Mouse (Mus musculus): ENCODE measurements around the gene Coa5.

The Coa5 gene

GRCm38 (mm10) chr1:37430297-37430840, 466 bp upstream of the Coa5 start:
- no peak for DNase-seq (ENCODE audit: low spot score)

DNA sequence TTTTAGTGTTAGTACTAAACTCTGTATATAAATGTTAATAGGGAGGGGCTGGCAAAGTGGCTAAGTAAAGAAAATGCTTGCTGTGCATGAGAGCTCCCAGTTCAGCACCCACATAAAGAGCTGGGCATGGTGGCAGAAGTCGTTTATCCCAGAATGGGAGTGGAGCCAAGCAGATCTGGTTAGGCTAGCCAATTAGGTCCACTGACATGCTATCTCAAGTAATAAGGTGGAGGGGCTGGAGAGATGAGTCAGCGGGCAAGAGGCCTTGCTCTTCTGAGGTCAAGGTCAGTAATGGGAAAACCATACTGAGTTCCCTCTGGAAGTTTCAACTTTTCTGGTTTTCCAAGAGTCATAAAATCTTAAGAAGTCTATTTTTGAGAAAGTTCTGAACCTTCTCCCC, 992 bp downstream of the Coa5 start:
- no peak for DNase-seq (ENCODE audit: low spot score)

- DNase-seq (ENCODE audit: low spot score), result no peak
These were observed 2.6 kb downstream of the Coa5 start for GRCm38 (mm10) chr1:37427144-37427875.

GRCm38 (mm10) chr1:37419420-37419819, 10.5 kb downstream of the Coa5 start:
- no peak for DNase-seq (ENCODE audit: low spot score)

DNA sequence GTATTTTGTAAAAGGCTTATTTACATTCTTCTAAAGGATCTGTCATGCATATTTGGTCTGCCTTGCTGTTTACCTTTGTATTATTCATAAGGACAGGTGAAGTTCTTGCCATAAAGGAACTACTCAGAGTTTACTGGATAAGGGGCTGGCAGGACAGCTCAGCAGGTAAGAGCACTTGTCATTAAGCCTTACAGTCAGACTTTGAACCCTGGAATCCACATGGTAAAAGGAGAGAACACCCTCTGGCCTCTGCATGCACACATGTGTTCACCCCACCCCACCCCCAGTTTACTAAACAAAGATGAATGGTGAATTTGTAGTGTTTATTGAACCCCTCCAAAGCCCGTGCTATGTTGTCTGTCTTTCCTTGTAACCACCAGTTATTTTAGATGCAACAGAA, 14.5 kb downstream of the Coa5 start:
- no peak for DNase-seq (ENCODE audit: low spot score)

GRCm38 (mm10) chr1:37409647-37410046, 20.3 kb downstream of the Coa5 start:
- DNase-seq (ENCODE audit: low spot score), result no peak

- no peak for DNase-seq (ENCODE audit: low spot score)
These were observed 21.2 kb downstream of the Coa5 start for GRCm38 (mm10) chr1:37408678-37409077.

GRCm38 (mm10) chr1:37408059-37408458, 21.8 kb downstream of the Coa5 start:
- no peak for DNase-seq (ENCODE audit: low spot score)

GRCm38 (mm10) chr1:37407228-37407627, 22.7 kb downstream of the Coa5 start:
- DNase-seq (ENCODE audit: low spot score), result no peak

- no peak for DNase-seq (ENCODE audit: low spot score)
These were observed 24.8 kb downstream of the Coa5 start for GRCm38 (mm10) chr1:37405137-37405536.

- no peak for DNase-seq (ENCODE audit: low spot score)
These were observed 28.2 kb downstream of the Coa5 start for GRCm38 (mm10) chr1:37401687-37402086.

- DNase-seq (ENCODE audit: low spot score), result no peak
These were observed 30.2 kb downstream of the Coa5 start for GRCm38 (mm10) chr1:37399734-37400133.

- DNase-seq (ENCODE audit: low spot score), result no peak
These were observed 30.9 kb downstream of the Coa5 start for GRCm38 (mm10) chr1:37398961-37399360.

GRCm38 (mm10) chr1:37396481-37396880, 33.4 kb downstream of the Coa5 start:
- no peak for DNase-seq (ENCODE audit: low spot score)

GRCm38 (mm10) chr1:37393174-37393573, 36.7 kb downstream of the Coa5 start:
- no peak for DNase-seq (ENCODE audit: low spot score)

GRCm38 (mm10) chr1:37386448-37386971, 43.4 kb downstream of the Coa5 start:
- DNase-seq (ENCODE audit: low spot score), result no peak

DNA sequence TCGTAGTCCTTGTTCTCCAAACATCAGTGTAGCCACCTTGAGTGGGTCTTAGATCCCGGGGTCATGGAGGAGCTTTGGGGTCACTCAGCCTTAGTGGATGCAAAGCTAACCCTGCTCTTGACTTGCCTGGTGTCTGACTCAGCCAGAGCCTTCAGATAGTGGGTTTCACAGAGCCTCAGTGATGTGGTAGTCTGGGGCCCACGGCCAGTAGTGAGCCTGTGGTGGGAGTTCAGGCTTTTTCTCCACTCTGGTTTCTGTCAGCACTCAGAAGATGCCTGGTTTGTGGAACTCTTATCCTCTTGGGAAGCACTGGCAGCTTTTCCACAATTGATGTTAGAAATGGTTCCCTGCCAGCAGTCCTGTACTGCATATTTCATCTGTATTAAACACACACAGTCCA, 45.6 kb downstream of the Coa5 start:
- DNase-seq (ENCODE audit: low spot score), result no peak

DNA sequence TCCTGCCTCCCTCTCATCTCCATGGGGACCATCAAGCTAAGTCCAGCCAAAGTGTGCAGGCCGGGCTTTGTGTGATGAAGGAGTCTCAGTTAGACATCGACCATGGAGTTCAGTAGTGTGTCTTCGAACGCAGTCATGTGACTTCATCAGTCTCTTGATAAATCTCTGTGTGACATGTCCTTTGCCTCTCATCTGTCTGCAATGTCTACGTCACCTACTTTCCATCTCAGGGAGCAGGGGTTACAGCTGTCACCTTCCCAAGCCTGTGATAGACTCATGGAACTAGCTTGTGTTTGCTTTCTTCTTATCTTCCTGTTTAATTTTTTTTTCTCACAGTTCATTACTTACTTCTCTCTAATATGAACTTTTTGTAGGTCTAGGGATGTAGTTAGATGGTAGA, 49.0 kb downstream of the Coa5 start:
- DNase-seq (ENCODE audit: low spot score), result no peak

GRCm38 (mm10) chr1:37379536-37379935, 50.4 kb downstream of the Coa5 start:
- DNase-seq (ENCODE audit: low spot score), result no peak

DNA sequence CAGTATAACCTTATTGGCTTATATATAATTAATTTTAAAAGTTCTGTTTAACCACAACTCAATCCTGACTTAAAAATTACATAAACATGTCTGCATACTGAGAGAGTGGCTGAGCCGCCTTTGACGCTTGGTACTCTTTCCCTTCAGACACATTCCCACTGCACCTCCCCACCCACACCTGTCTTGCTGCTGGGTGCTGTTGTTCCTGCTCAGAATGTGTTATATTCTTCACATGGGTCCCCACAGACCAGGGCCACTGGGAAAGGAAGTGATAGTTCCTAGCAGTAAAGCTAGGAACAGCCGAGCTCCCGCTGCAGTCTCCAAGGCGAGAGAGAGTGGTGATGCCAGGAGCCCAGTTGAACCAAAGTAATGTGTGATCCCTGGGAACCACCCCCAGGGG, 51.8 kb downstream of the Coa5 start:
- DNase-seq (ENCODE audit: low spot score), result no peak

DNA sequence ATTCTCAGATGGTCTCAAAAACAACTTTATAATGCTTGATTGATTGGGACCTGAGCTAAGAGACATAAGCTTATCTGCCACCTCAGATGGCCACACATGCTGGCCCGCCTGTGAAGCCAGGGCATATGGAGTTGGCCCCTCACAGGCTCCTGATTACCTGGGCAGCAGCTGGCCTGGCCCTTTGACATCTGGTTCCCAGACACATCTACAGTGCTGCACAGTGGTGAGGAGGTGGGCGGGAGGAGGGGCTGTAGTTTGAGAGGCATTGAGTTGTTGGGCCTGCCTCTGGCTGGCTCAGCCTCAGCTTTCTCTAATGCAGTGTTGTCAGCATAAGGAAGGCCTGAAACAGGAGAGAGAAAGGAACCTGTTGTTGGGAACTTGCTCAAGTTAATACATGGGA, 53.2 kb downstream of the Coa5 start:
- no peak for DNase-seq (ENCODE audit: low spot score)

DNA sequence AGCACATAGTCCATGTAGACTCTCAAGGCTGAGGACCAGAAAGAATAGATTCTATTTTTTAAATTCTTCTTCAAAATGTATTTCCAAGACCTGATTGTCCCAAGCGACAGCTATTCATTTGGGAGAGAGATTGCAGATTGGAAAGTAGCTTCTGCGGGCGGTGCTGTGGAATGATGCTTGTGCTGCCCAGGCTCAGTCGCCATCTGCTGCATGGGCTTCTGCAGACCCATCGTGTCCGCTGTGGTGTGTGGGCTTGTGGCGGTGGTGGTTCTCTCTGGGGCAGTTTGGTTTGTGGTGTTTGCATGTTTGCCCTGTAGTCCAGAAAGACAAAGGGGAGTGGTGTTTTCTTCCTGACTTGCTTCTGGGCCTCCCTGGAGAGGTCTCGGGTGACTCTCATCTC, 53.7 kb downstream of the Coa5 start:
- no peak for DNase-seq (ENCODE audit: low spot score)

DNA sequence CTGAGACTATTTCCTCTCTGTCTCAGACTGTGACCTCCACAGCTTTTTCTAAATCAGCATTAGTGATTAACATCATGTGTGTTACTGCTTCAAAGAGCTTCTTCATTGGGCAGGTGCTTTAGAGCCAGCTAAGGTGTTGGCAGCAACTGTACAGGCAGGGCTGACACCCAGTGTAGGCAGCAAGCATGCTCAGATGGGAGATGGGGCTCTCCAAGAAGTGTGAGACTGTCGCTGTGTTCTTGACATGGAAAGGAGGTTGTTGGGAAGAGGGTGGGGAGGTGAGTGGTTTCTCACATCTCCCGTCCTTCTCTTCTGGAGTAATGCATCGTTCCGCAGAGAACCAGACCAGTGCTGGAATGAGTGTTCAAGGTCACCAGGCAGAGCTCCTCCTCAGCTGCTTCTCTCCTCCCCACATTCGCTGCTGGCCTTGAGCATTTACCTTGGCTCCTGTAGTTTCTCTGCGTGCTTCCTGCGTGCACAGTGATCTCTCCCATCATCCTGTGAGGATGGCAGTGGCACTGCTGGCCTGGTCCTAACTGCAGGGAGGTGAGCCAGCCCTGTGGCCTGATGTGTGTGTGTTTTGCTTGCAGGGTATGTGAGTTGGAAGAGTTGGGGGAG, 61.0 kb downstream of the Coa5 start:
- peak; percentile 25 for DNase-seq (ENCODE audit: low spot score)

Measured in ovary, adult 18-20 months (tissue).